Mouse (Mus musculus) NIH3T3 (cell line): ENCODE data around the gene Tas2r138.
"Not testable (repeated sequence)": the region's sequence is repeated elsewhere in the genome, so short reads cannot be mapped to it uniquely, and the experiment has no call there.

Source experiments
- DNase-seq: peaks from one replicate; pipeline ENCODE4 v3.0.0-alpha.2; 2012; ENCODE audit warnings: low read depth

The Tas2r138 gene

DNA sequence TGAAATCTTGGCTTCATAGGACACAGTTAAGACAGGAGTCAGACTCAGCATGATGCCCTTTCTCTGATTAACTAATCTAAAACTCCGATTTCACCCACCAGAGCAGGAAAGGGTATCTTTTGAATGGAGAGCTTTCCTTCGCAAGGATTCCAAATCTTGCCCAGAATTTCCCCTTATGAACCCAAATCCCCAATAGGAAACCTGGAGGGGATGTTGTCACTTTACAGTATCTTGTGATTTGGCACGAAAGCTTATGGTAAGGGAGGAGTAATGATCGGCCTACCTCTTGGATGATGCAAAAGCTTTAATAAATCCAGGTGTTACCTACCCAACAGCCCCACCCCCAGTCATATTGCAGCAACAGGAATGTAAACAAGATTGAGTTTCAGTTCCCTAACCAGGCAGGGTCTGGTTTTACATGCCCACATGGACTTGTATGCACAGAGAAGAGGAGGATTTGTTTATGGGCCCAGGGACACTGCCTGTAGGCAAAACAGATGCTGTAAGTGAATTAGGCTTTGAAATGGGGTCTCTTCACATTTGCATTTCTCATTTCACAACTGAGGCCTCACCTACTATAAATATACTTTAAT, at the start of gene Tas2r138:
TSS of gene Tas2r138 (minus strand) at position 51 of the 593 bp plus-strand sequence.
- no peak for DNase-seq

DNA sequence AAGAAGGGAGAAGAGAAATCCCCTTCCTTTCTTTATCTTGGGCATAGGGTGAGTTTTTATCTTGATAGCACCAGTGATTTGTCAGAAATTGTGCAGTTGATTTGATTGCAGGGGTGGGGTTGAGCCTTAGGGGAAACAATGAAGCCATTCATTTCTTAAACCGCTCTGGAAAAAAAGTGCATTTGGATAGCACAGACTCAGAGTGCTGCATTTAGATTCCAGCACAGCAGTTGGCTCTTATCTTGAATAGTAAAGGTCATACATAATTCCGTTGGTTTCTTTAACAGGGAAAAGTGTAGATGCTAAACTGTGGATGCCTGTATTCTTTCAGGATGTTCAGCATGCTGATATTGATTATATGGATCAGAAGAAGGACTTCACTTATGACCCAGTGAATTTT, 47.8 kb upstream of the Tas2r138 start:
- DNase-seq: no peak

DNA sequence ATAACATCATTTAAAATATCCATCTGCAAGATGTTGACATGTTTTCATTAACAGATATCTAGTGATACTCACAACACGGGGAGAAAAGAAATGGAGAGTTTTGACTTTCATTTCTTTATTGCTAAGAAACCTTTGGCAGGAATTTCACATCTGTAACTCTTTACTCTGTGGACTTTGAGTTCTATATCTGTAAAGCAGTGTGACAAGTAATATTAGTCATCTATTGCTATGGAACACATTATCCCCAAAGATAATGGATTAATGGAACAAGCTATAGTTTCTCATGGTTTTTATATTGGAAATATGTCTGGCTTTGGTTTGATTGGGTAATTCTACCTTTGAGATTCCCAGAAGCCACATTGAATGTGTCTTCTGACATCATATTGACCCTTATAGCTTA, 37.8 kb upstream of the Tas2r138 start:
- DNase-seq: no peak

DNA sequence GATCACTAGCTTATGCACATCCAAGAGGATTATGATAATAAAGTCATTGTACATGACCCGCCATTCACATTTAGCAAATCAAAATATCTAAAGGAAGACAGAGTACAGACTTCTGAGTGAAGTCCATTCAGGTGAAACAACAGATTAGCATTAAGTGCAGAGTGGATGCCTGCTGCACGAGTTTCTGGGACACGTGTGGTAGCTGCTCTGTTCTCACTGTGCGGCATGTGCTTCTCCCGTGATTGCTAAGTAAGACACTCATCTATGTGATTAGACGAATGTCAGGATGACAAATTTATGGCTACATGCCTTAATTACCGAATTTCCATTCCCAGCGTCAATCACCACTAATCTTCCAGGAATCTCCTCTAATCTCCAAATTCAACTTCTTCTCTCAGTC, 32.6 kb upstream of the Tas2r138 start:
- no peak for DNase-seq

DNA sequence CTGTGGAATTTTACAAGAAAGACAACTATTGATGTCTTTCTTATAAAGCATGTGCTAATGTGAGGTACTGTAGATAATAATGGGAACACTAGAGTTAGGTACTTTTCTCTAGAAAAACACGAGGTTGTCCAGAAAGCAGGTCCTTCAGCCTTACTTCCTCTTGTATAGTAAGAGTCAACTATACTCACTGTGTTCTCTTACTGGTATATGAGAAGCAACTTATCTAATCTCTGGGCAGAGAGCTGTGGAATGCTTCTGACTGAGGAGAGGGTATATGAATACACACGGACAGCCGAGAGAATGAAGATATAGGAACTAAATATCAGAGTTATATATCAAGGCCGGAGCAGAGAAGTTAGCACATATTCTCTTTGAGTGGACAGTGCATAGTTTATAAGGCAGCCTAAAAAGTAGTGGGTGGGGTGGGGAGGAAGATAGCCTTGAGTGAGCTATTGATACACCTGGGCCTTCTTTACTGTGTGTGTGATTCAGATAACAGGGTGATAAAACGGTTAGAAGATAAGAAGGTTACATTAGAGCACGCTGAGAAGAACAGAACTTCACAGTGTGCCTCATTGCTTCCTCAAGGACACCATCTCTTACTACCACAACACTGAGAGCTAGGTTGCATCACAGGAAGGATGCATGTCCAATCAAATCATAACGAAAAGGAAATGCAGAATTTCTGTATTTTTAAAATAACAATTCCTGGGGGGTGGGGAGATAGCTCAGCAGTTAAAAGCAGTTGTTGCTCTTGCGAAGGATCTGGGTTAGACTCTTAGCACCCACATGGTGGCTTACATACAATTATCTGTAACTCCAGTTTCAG, 27.8 kb upstream of the Tas2r138 start:
- no peak for DNase-seq

DNA sequence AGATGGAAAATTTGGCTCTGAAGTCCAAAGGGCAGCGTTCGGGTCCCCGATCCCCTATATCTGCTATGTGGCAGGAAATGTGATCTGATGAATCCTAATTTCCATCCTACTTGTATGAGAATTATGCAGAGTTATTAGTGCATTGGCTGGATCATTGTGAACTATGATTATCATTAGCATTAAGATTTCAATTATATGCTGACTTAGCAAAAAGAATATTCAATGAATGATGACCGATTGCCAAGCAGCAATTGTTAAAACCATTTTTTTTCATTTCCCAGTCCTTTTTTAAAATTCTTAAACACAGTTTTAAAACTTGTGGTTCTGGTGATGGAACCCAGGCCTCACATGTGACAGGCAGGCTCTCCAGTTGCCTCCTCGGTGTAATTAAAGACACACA, 24.6 kb upstream of the Tas2r138 start:
- no peak for DNase-seq

DNA sequence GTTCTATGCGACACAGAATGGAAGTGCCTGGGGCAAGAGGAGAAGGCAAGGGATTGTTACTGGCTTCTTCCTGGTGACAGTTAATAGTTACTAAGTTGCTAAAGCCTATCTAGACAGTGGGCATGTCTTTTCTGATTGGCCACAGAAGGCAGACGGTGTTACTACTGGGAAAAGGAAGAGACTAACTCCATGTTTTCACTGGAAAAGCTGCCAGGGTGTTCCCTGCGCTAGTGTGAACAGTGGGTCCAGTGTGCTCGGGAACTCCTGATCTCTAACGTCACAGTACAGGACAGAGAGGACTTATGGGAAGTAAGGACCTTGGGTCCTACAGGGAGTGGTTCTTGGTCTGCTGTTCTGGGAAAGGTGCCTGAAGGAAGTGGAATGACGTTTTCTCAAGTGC, 22.4 kb upstream of the Tas2r138 start:
- no peak for DNase-seq

DNA sequence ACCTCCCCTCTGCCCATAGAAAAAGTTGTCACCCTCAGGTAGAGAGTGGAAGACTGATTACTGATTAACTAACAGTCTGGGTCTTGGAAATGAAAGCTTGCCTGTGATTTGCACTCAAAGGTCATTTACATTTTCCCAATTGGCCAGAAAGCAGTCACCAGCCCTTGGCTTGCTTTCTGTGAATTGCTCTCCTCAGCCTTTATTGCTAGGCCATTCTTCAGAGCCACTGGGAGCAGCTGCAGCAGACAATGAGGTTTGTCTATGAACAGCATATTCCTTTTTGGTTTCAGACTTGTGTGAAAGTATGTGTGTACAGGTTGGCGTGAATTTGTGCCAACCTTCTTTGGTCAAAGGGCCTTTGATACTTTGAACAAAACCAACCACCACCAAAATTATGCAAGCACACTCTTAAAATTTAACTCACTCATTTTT, 21.5 kb upstream of the Tas2r138 start:
- DNase-seq: no peak

DNA sequence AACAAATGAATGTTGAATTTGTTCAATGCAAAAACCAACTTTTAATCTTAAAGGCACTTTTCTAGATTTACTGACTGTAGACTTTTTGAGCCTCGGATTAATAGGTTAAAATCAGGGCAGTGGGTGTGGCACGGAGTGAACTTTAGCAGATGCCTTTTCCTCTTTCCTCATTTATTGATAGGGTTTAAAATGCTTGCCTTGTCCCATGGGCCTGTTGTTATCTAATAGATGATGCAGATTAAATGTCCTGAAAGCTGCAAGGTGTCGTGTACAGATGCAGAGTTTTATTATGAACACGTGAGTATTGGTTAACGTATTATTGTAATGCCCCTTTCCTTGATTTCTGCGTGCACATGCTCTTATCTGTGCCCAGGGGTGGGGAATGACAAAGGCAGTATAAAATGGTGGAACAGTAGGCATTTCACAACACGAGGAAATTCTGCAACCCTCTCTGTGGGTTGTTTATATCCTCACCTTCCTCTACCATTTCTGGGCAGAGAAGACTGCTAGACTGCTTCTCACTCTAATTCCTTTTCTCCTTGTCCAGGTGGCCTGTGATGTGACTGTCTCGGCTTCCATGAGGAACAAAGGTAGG, 15.4 kb upstream of the Tas2r138 start, which contains the start of gene Mgam:
TSS of gene Mgam (plus strand) at position 426 of the 595 bp plus-strand sequence.
- DNase-seq: no peak

DNA sequence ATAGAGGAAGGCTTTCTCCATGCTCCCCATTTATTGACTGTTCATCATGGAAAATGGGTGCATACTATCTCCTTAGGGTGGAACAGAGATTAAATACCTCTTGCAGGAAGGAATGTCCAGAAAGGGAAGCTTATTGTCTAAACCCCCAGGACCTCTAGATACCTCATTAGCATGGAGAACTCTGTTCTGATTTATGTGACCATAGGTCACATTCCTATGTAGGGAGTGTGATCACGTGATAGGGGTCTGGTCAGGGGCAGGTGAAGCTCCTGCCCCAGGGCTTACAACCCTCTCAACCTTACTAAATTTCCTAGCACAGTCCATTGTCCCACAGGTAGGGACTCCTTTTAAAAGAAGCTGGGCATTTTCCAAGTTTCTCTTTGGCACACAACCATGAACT, 13.0 kb upstream of the Tas2r138 start:
- DNase-seq: no peak

DNA sequence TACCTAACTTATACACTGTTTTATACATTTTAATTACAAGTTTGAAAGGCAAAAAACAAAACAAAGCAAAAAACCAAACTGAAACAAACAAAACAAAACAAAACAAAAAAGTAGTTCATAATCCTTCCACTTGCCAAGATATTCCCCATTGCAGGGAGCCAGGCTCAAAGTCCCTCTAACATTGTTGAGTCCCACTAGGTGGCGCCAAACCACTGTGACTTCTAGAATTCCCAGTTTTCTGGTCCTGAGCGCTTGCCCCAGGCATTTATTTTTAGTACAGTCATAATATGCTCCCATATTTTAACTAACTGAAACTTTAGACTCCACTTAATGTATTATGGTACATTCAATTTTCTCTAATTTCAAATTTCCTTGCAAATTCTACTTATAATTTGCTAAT, 4.9 kb upstream of the Tas2r138 start:
- DNase-seq: peak; percentile 89

DNA sequence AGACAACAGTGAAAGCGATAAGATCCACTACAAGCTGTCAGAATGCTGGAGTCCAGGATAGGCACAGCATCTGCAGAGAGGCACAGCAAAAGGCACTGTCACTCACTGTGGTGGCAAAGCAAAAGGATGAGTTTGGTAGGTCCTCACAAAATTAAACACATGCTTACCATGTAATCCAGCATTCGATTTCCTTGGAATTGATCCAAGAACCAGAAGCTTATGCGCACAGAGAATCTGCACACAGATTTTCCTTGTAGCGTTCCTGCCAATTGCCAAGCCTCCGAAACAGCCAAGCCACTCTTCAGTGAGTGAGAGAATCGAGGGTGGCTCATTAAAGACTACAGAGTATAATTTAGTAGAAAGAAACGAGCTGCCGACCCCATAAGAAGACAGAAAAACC, 2.9 kb downstream of the Tas2r138 start:
- no peak for DNase-seq

DNA sequence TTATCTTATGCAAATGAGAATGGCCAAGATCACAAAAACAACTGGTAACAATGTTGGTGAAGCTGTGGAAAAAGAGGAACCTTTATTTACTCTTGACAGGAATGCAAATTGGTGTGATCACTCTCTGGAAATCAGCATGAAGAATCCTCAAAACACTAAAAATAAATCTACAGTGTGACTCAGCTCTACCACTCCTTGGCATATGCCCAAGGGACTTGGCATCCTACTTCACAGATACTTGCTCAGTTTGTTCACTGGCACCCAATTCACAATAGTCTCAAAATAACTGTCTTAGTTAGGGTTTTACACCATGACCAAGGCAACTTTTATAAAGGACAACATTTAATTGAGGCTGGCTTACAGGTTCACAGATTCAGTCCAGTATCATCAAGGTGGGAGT, 5.7 kb downstream of the Tas2r138 start:
- peak; percentile 51 for DNase-seq

DNA sequence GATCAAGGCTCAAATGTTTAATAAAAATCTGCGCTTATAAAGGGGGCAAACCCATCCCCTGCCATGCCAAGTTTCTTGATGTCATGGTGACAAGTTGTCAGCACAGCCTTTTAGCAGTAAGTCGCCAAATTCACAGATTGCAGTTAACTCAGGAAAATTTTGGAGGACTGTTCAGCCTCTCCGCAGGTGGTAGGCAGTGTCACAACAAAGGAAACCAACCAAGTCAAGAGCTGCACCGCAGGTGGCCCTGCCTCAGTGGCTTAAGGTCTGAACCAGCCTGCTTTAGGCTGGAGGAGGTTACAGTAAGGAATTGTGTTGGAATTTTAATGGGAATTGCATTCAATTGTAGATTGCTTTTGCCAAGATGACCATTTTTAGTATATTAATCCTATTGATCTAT, 14.6 kb downstream of the Tas2r138 start:
- DNase-seq: not testable (repeated sequence)

DNA sequence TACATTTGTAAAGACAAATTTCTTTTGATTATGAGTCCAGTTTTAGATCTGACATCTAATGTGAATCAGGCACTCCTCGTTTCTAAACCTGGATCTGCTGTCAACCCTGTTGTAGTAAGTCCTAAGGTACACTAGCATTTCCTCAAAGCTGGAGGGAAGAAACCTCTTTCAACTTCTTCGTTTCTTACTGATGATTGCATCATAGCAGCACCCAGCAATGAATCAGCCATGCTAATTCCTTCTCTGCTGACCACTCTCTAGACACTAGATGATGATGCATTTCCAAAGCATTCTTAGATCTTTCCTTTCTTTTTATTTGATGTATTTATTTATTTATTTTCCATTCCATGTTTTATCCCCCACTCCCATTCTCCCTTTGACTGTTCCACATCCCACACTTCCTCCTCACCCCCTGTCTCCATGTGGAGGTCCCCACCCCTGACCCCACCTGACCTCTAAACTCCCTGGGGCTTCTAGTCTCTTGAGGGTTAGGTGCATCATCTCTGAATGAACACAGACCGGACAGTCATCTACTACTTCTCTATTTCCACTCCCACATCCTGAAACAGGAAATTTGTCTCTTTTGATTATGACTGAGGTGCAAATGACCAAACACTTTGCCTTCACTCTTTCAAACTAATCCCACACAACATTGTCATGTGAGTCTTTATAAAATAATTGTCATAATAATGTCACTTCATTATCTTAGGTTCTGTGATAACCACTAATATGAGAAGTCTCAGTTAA, 18.1 kb downstream of the Tas2r138 start:
- DNase-seq: peak; percentile 8

DNA sequence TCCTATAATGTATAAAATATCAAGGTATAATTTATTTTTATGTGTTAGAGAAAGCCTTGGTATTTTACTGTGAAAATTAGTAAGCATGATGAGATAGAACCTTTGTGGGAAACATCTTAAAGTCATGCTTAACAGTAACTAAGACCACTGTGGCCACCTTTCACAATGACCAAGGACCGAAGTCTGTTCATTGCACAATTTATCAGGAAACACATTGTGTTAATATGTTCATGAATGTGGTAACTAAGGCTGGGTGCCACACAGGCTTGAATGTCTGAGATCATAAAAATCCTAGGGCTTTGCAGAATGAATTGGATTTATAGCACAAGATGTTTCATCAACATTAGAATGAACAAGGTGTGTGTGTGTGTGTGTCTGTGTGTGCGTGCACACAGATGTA, 24.8 kb downstream of the Tas2r138 start:
- no peak for DNase-seq

DNA sequence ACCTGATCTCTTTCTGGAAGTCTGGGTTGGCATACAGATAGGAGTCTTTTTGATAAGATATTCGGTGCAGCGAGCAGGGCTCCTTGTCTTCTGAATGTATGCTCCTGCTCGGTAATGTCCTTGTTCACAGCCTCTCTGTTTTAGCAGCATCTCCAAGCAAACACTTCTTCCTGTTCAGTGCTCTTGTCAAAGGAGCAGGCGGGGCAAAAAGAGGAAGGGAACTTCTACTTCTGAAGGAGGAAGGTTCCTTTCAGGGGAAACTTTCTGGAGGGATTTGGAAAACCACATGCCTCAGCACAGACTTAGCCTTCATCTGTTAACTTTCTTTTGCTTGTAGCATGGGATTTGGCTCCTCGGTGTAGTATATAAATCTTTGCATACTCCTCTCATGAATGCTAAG, 27.5 kb downstream of the Tas2r138 start, which contains the start of gene Clec5a:
TSS of gene Clec5a (minus strand) at position 177 of the 400 bp plus-strand sequence.
- DNase-seq: no peak

DNA sequence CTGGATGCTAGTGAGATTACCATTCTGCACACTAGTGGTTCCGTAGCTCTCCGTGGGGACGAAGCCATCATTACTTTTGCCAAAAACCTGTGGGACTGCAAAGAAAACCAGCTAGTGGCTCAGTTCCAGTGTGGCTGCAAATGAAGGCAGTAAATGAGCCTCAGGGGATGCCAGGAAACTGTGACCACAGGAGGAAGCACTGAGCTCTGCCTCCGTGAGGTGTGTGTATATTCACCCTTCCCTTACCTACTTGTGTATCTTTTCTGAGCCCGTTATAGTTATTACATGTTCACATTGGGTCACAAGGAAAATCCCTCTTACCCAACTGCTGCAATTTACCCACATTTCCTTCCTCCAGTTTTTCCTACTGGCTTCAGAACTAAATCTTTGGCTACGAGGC, 28.8 kb downstream of the Tas2r138 start:
- DNase-seq: no peak

DNA sequence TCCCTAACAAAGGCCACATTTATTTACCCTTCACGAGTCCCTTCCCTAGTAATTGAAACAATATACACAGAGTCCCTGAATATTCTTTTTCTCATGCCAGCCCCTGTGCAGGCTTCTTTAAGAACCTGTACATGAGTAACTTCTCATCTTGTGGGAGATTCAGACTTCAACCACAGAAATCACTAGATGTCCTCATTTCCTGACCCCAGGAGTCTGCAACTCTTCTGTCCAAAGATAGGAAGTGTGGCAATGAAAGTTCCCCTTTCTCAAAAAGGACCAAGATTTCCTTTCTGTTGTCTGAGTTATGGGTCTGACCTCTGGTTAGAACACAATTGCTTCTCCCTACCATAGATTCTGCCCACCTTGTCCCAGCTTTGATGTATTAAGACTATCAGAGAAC, 36.8 kb downstream of the Tas2r138 start:
- no peak for DNase-seq

DNA sequence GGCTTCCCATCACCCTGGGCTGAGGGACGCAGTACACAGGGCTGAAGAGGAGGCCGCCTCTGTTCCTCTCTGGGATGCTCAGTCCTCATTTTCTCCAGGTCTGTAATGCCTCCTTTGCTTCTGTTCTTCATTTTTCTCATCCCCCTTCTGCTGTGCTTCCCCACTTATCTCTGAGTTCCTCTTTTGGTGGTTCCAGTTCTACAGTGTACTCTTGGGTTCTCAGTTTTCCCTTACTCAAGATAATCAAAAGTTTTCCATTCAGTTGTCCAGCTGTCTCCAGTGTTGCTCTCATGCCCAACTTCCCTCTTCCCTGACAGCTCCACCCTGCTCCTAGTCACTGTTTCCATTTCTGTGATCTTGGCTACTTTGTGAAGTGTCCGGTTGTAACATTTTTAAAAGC, 39.5 kb downstream of the Tas2r138 start:
- no peak for DNase-seq

DNA sequence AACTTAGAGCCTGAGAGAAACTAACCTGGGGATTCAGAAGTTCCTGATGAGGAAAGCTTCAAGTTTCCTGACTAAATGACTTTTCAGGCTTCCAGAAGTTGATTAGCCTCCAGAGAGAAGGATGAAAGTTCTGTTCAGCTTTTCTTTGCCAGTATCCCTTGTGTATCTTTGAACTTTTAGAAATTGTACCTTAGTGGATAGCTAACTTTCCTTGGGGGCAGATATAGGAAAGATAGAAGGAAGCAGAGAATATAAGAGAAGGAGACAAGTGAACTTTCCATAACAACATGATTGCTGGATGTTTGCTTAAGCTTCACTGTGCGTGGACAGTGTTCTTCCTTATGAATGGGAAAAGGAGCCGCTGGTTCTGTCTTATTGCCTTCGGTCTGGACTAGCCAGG, 43.9 kb downstream of the Tas2r138 start, which contains the start of gene Olfr460:
TSS of gene Olfr460 (plus strand) at position 301 of the 400 bp plus-strand sequence.
- no peak for DNase-seq
